Mouse (Mus musculus): ENCODE data around the gene E2f2. TPM values are rescaled to one million over a fixed set of nuclear protein-coding genes. Genes with fewer than 3 reads are reported as not detected.

The E2f2 gene
- polyA plus RNA-seq, 1 experiment from 2014 or later: 0.91 TPM

DNA sequence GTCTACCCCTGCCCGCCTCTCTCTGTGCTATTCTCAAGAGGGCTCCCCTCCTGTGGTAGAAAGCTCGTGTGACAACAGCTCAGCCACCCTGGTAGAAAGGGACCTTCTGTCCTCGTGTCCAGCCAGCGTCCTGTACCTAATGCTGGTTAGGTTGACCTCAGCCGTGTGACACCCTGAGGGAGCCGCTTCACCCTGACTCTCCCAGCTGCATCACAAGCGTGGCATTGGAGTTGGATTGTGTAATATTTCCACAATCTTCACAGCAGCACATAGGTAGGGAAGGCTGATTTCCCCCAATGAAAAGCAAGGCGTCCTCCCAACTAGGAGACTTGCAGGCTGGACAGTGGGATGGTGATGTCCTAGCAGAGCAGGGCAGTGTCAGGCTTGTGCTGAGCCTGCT is 14.1 kb downstream of the E2f2 start:
- Histone ChIP-seq H3K9me3 (ENCODE audit: control insufficient read depth, low read length) (no peaks in the 10 kb centered on the region), H3K4me2 (replicated peaks; ENCODE audit: low read depth) (no peak overlapping the region), H3K27me3 (ENCODE audit: control insufficient read depth, insufficient read depth, low read length) (no peaks in the 10 kb centered on the region), H3K4me3 (ENCODE audit: low read depth, low read length) (no peak overlapping the region), H3K27ac (replicated peaks) (no peak overlapping the region), H3K36me3 (ENCODE audit: control insufficient read depth, insufficient read depth, low read length) (no peaks in the 10 kb centered on the region), H3K4me1 (replicated peaks; ENCODE audit: control insufficient read depth, insufficient read depth) (no peaks in the 10 kb centered on the region), H3K9ac (ENCODE audit: low read length) (no peak overlapping the region)
- WGBS: 84% methylated on average over 8 of the region's 8 CpGs
- TF ChIP-seq CTCF (IDR thresholded peaks at IDR 0.05; ENCODE audit: low read depth) (no peak), EP300 (optimal IDR thresholded peaks at IDR 0.05) (no peak)
- no peak for ATAC-seq (ENCODE audit: low FRiP score, low TSS enrichment)
- no peak for DNase-seq (ENCODE audit: low spot score)

DNA sequence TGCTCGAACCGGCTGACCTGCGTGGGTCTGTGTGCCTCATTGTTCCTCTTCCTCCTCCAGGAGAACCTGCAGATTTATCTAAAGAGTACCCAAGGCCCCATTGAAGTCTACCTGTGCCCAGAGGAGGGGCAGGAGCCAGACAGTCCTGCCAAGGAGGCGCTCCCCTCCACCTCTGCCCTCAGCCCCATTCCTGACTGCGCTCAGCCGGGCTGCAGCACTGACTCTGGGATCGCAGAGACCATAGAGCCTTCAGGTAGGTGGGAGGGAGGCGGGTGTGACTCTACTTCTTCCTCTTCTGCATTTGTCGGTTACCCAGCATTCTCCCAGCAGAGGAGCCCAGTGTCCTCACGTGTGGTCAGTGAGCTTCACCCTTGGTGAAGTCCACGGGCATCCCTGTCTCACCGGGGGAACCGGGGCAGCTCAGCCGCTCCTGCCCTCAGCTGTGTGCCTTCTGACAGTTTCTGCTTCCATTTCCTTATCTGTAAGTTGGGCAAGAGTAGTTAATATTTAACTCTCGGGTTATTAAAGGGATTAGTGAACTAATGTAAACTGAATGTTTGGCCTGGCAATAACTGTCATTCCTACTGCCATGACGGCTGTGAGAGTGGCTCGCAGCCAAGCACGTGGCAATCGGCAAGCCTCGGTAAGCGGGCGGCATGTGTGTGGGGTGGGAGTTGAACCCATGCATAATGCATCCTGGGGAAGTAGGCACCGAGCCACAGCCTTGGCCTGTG is 14.7 kb downstream of the E2f2 start:
- Histone ChIP-seq H3K4me1 (replicated peaks; ENCODE audit: control insufficient read depth, insufficient read depth) (no peaks in the 10 kb centered on the region), H3K36me3 (ENCODE audit: control insufficient read depth, insufficient read depth, low read length) (no peaks in the 10 kb centered on the region), H3K27me3 (ENCODE audit: control insufficient read depth, insufficient read depth, low read length) (no peaks in the 10 kb centered on the region), H3K27ac (replicated peaks) (no peak overlapping the region; the same call in 1 of the 2 replicates), H3K9ac (ENCODE audit: low read length) (no peak overlapping the region), H3K9me3 (ENCODE audit: control insufficient read depth, low read length) (no peaks in the 10 kb centered on the region), H3K4me2 (replicated peaks; ENCODE audit: low read depth) (0 out of 2 replicates have a peak overlapping the region, but pooled peaks have one; percentile 20), H3K4me3 (ENCODE audit: low read depth, low read length) (no peak overlapping the region)
- no peak for TF ChIP-seq EP300 (optimal IDR thresholded peaks at IDR 0.05)
- no peak for TF ChIP-seq CTCF (IDR thresholded peaks at IDR 0.05; ENCODE audit: low read depth)
- WGBS: 47% methylated on average over 23 of the region's 23 CpGs
- DNase-seq (ENCODE audit: low spot score) (peak; percentile 82), ATAC-seq (ENCODE audit: low FRiP score, low TSS enrichment) (peak; percentile 63)

DNA sequence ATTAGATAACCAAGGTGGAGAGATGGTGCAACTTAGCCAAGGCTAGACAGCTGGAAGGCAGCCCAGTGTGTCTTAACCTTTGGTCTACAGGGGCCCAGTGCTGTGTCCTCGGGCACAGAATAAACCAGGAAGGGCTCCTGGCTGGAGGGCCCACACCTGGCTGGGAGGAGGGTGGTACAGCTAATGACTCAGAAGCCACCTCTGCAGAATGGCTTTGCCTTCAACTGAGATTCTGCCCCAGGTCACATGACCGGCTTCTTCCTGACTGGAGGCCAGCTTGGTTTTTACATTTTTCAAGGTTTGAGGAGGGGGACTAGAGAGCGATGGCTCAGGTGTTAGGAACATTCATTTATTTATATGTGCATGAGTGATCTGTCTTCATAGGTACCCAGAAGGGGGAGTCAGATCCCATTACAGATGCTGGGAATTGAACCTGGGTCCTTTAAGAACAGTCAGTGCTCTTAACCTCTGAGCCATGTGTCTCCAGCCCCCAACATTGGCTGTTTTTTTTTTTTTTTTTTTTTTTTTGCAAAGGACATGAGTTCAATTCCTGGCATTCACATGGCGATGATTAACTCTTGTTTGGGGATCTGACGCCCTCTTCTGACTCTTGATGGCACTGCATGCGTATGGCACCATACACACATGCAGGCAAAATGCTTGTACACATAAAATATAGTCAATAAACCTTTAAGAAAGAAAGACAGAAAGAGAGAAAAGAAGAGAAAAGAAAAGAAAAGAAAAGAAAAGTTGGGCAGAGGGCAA is 17.0 kb downstream of the E2f2 start:
- Histone ChIP-seq H3K36me3 (ENCODE audit: control insufficient read depth, insufficient read depth, low read length) (no peaks in the 10 kb centered on the region), H3K9me3 (ENCODE audit: control insufficient read depth, low read length) (no peaks in the 10 kb centered on the region), H3K27me3 (ENCODE audit: control insufficient read depth, insufficient read depth, low read length) (no peaks in the 10 kb centered on the region), H3K4me1 (replicated peaks; ENCODE audit: control insufficient read depth, insufficient read depth) (no peaks in the 10 kb centered on the region), H3K4me3 (ENCODE audit: low read depth, low read length) (no peak overlapping the region), H3K9ac (ENCODE audit: low read length) (no peak overlapping the region), H3K4me2 (replicated peaks; ENCODE audit: low read depth) (no peak overlapping the region), H3K27ac (replicated peaks) (no peak overlapping the region)
- 91% methylated on average over 6 of the region's 6 CpGs for WGBS
- TF ChIP-seq CTCF (IDR thresholded peaks at IDR 0.05; ENCODE audit: low read depth) (peak; percentile 61), EP300 (optimal IDR thresholded peaks at IDR 0.05) (no peak)
- ATAC-seq (ENCODE audit: low FRiP score, low TSS enrichment): peak; percentile 47; the same call in 1 of the 2 replicates
- no peak for DNase-seq (ENCODE audit: low spot score)

DNA sequence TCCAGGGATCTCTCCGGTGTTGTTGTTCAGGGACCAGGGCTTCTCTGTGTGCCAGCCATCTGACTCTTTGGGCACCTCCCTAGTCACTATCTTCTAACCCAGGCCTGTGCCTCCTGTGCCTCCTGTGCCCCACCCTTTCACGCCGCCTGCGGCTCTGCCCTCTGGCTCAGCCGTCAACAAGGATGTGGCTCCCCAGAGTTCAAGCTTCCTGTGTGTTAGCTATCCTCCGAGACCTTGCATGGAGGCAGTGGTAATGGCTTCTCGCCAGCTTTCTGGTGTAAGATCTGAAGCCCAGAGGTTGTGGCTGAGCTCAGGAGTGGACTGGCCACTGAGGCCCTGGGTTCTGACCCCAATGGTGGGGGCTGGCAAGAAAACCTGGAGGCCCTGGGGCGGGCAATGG is 17.7 kb downstream of the E2f2 start:
- WGBS: 65% methylated on average over 8 of the region's 8 CpGs

DNA sequence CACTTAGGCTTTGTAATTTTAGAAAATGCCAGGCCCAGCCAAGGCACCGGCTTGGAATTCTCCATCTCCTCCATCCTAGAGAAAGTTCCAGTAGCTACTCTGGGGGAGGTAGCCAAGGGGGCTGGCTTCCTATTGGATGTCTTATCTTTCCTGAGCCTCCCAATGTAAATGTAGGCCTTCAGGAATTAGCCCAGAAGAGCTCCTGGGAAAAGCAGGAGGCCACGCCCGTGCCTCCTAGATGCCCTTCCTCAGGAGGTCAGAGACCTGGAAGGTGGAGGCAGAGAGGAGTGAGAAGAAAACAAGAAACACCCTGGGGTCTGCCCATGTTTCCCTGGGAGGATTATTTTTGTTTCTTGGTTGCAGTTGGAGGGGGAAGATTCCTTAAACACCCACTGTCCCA is 21.4 kb downstream of the E2f2 start:
- TF ChIP-seq EP300 (optimal IDR thresholded peaks at IDR 0.05): no peak
- TF ChIP-seq CTCF (IDR thresholded peaks at IDR 0.05; ENCODE audit: low read depth): no peak
- no peak overlapping the region for H3K27ac ChIP-seq (replicated peaks)
- no peak overlapping the region for H3K9ac ChIP-seq (ENCODE audit: low read length)
- no peaks in the 10 kb centered on the region for H3K9me3 ChIP-seq (ENCODE audit: control insufficient read depth, low read length)
- no peaks in the 10 kb centered on the region for H3K27me3 ChIP-seq (ENCODE audit: control insufficient read depth, insufficient read depth, low read length)
- H3K4me3 ChIP-seq (ENCODE audit: low read depth, low read length): no peak overlapping the region
- WGBS: 72% methylated on average over 3 of the region's 3 CpGs
- no peak for ATAC-seq (ENCODE audit: low FRiP score, low TSS enrichment)
- no peak for DNase-seq (ENCODE audit: low spot score)
- H3K36me3 ChIP-seq (ENCODE audit: control insufficient read depth, insufficient read depth, low read length): no peaks in the 10 kb centered on the region
- no peak overlapping the region for H3K4me2 ChIP-seq (replicated peaks; ENCODE audit: low read depth)
- H3K4me1 ChIP-seq (replicated peaks; ENCODE audit: control insufficient read depth, insufficient read depth): no peaks in the 10 kb centered on the region

More for the DNA sequence above, 17.7 kb downstream of the E2f2 start:
- no peak overlapping the region for H3K27ac ChIP-seq (replicated peaks)
- H3K27me3 ChIP-seq (ENCODE audit: control insufficient read depth, insufficient read depth, low read length): no peaks in the 10 kb centered on the region
- ATAC-seq (ENCODE audit: low FRiP score, low TSS enrichment) (peak; percentile 41; the same call in 1 of the 2 replicates), DNase-seq (ENCODE audit: low spot score) (peak; percentile 57)
- H3K4me2 ChIP-seq (replicated peaks; ENCODE audit: low read depth): no peak overlapping the region
- no peak for TF ChIP-seq EP300 (optimal IDR thresholded peaks at IDR 0.05)
- no peak for TF ChIP-seq CTCF (IDR thresholded peaks at IDR 0.05; ENCODE audit: low read depth)
- H3K9me3 ChIP-seq (ENCODE audit: control insufficient read depth, low read length): no peaks in the 10 kb centered on the region
- H3K9ac ChIP-seq (ENCODE audit: low read length): no peak overlapping the region
- no peaks in the 10 kb centered on the region for H3K4me1 ChIP-seq (replicated peaks; ENCODE audit: control insufficient read depth, insufficient read depth)
- H3K36me3 ChIP-seq (ENCODE audit: control insufficient read depth, insufficient read depth, low read length): no peaks in the 10 kb centered on the region
- H3K4me3 ChIP-seq (ENCODE audit: low read depth, low read length): no peak overlapping the region

DNA sequence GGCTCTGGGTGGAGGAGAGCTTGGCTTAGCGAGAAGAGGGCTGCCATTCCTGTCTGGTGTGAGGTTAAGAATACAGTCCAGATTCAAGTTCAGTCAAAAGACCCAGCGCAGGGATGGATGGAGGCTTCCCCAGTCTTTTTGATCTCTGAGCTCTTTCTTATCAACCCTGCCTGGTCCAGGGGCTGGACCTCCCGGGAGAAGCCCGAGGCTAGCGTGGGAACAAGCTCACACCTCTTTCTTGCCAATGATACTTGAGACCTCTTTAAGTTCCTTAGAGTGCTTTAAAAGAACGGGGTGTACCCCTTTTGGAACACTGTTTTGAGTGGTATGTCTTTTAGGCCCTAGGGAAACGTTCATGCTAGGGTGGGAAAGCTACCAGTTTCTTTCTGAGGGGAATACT is 22.8 kb downstream of the E2f2 start:
- 61% methylated on average over 7 of the region's 7 CpGs for WGBS
- Histone ChIP-seq H3K36me3 (ENCODE audit: control insufficient read depth, insufficient read depth, low read length) (no peaks in the 10 kb centered on the region), H3K4me2 (replicated peaks; ENCODE audit: low read depth) (no peak overlapping the region), H3K4me1 (replicated peaks; ENCODE audit: control insufficient read depth, insufficient read depth) (no peaks in the 10 kb centered on the region), H3K9ac (ENCODE audit: low read length) (no peak overlapping the region), H3K9me3 (ENCODE audit: control insufficient read depth, low read length) (no peaks in the 10 kb centered on the region), H3K4me3 (ENCODE audit: low read depth, low read length) (no peak overlapping the region), H3K27me3 (ENCODE audit: control insufficient read depth, insufficient read depth, low read length) (no peaks in the 10 kb centered on the region), H3K27ac (replicated peaks) (no peak overlapping the region)
- TF ChIP-seq CTCF (IDR thresholded peaks at IDR 0.05; ENCODE audit: low read depth): no peak
- TF ChIP-seq EP300 (optimal IDR thresholded peaks at IDR 0.05): no peak
- no peak for ATAC-seq (ENCODE audit: low FRiP score, low TSS enrichment)
- no peak for DNase-seq (ENCODE audit: low spot score)
